Mouse (Mus musculus) layer of hippocampus, adult 9-10 months (tissue): ENCODE measurements at regions not wholly inside any gene's neighbourhood (a gene's known extent, or its start where the extent isn't known, plus 50 kb on each side); places are given as distances from the start of the nearest gene placed in this dataset.

Source experiments
- DNase-seq: peaks from one replicate; pipeline ENCODE4 v3.0.0; 2022; ENCODE audit warnings: low spot score

- DNase-seq = no peak
Observed at GRCm38 (mm10) chr12:61912146-61912545, 389.2 kb downstream of the Lrfn5 start.

- DNase-seq = no peak
Observed at GRCm38 (mm10) chr12:61923331-61923730, 400.4 kb downstream of the Lrfn5 start.

DNA sequence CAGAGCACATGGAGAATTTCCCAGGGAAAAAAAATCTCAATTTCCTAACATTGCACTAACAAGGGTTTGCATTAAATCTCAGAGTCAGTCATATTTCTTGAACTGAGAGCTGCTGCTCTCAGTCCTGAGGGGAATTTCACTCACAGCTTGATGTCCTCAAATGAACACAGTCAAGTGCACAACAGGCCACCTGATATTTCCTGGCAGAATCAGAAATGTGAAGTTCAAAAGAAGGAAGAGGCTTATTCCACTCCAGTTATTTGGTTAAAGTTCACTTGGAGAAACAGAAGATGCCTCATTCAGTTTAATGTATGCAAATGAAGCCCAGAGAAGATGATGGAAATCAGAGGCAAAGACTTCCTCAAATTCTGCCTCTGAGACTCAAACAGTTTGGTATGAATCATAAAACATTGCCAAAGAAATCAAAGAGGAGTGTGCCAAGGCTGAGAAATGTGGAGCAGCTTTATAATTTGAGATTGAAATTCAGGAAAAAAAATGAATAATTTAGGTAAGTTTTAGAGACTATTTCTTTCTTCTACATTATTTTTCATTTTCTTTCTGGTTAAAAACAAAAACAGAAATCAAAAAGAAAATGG, 402.4 kb downstream of the Lrfn5 start:
- DNase-seq = peak; percentile 4
